Mouse (Mus musculus): ENCODE results near the gene Hoxa11.

DNA sequence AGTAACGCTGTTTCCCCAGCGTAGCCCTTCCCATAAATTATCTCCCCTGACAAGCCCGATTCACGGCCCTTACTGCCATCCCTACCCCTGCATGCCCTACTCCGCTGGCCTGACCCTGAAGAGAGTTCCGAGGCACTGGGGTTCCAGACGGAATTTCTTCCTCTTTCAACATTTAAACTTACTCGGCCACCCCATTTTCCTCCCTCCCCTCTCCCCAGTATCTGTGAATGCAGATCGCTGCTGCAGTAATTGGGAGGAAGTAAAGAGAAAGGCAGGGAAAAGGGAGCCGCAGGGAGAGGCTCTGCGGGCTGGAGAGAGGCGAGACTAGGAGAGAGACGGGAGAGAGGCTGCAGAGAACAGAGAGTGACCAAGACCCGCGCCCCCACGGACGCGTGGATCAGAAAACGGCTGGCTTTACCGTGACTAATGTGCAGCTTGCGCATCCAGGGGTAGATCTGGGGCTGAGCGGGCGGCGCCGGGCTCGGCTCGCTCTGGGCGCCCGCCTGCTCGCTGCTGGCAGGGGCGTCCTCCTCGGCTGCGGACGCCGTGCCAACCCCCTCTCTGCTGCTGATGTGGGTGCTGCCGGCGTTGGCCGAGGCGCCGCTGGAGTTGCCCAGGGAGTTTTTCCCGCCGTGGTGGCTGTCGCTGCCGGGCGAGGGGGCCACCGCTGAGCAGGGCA, 42.1 kb downstream of the Hoxa11 start:
- TF ChIP-seq POLR2A (IDR thresholded peaks at IDR 0.05; ENCODE audit: borderline replicate concordance, low read depth, low read length): no peak
- TF ChIP-seq CTCF (IDR thresholded peaks at IDR 0.05; ENCODE audit: low read depth, low read length): no peak
